Mouse (Mus musculus) neutrophil, adult 5-6 weeks (primary cell): ENCODE results near the gene Olfr819. TPM values are rescaled to one million over a fixed set of nuclear protein-coding genes. Genes with fewer than 3 reads are reported as not detected.
"Not testable (repeated sequence)": the region's sequence is repeated elsewhere in the genome, so short reads cannot be mapped to it uniquely, and the experiment has no call there.

ENCODE experiments used
- ATAC-seq: fragments of 151-379, 151-347 bp; 2 replicates; pipeline ENCODE4 v1.8.0; 2017; ENCODE audit warnings: mild to moderate bottlenecking, moderate TSS enrichment; ENCODE audit not compliant: insufficient number of reproducible peaks, poor library complexity, low FRiP score, severe bottlenecking; ENCODE audit errors: extremely low read depth
- total RNA-seq: library from RNA; stranded (forward); fragments of 200-1000 nt; gene quantifications from 2 replicates; pipeline ENCODE4 v1.2.3, GENCODE M21; 2017

Olfr819 gene
- total RNA-seq: not detected in 2 replicates

DNA sequence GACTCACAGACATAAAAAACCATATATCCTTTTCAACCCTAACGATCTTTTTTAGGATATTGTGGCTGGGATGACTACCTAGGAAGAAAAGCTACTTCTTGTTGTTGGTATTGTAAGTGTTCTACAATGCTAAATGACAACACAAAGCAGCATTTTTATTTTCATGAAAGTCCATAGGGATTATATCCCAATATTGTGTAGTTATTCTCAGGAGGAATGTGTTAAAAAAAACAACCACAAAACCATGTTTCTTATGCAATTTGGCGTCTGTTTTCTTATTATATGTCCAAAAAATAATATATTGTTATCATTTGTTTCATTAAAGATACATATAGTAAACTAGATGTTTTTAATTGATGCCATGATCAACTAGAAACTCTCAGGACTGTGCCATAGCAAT is at the start of gene Olfr819:
Gene Olfr819 (minus strand): TSS at position 101 of the 400 bp plus-strand sequence.
- not testable (repeated sequence) for ATAC-seq

- no peak for ATAC-seq
These were observed 45.3 kb upstream of the Olfr819 start, which contains the start of gene Olfr820 for GRCm38 (mm10) chr10:130012321-130012720. TSS of gene Olfr820 (plus strand) at chr10:130012621.

GRCm38 (mm10) chr10:130005366-130005765 is 38.3 kb upstream of the Olfr819 start:
- ATAC-seq: not testable (repeated sequence)

DNA sequence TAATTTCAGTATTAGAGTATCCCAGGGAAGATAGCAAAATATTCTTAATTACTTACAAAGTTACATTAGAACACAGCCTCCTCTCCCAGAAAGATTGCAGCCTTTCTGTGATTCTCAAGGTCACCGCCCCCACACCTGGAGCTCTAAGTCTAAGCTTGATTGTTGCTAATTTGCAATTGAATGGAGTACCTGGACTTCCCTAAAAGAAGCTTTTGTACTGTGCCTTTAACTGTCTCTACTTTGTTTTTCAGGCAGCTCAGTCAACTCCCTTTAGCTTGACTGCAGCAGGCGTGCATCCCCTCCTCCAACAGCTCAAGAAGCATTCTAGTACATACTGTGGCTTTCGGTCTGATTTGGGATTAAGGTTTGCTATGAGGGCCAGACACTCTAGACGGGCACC is 37.0 kb upstream of the Olfr819 start:
- ATAC-seq: not testable (repeated sequence)

- not testable (repeated sequence) for ATAC-seq
These were observed 17.9 kb upstream of the Olfr819 start, which contains the start of gene Gm10310 for GRCm38 (mm10) chr10:129984962-129985361. TSS of gene Gm10310 (minus strand) at chr10:129985062.

GRCm38 (mm10) chr10:129981867-129982266 is 14.8 kb upstream of the Olfr819 start:
- not testable (repeated sequence) for ATAC-seq

DNA sequence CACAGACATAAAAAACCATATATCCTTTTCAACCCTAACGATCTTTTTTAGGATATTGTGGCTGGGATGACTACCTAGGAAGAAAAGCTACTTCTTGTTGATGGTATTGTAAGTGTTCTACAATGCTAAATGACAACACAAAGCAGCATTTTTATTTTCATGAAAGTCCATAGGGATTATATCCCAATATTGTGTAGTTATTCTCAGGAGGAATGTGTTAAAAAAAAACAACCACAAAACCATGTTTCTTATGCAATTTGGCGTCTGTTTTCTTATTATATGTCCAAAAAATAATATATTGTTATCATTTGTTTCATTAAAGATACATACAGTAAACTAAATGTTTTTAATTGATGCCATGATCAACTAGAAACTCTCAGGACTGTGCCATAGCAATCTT is 9.0 kb upstream of the Olfr819 start, which contains the start of gene Olfr247:
Gene Olfr247 (minus strand): TSS at position 101 of the 400 bp plus-strand sequence.
- not testable (repeated sequence) for ATAC-seq

DNA sequence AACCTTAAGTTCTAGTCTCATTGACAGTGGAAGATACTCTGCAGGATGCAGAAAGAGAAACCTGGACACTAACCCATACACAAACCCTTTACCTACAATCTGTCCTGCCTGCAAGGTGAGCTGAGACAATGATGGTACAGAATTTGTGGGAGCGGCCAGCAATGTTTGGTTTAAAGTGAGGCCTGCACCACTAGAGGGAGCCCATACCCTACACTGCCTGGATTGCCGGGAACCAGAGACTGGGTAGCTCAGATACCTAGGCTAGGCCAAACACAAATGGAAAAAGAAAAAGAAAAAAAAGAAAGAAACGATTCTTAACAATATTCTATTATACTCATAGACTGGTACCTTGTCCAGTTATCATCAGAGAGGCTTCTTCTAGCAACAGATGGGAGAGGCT is 5.9 kb upstream of the Olfr819 start:
- not testable (repeated sequence) for ATAC-seq

- ATAC-seq: not testable (repeated sequence)
These were observed 834 bp downstream of the Olfr819 start for GRCm38 (mm10) chr10:129966232-129966631.

GRCm38 (mm10) chr10:129949000-129949399 is 18.1 kb downstream of the Olfr819 start, which contains the start of gene Olfr818:
TSS of gene Olfr818 (minus strand) at chr10:129949100.
- ATAC-seq: no peak

- ATAC-seq: no peak
These were observed 51.6 kb downstream of the Olfr819 start, which contains the start of gene Olfr816 for GRCm38 (mm10) chr10:129915497-129915896. TSS of gene Olfr816 (minus strand) at chr10:129915597.

Other genes starting within 250 kb of the Olfr819 start
- not detected in 2 replicates for gene Olfr805, start 237.9 kb downstream of the Olfr819 start, total RNA-seq
- gene Olfr806, start 225.3 kb downstream of the Olfr819 start, total RNA-seq: 0.23 TPM in 1 of 2 replicates, not detected in the other
- gene Olfr807, start 209.5 kb downstream of the Olfr819 start, total RNA-seq: not detected in 2 replicates
- gene Olfr808, start 201.8 kb downstream of the Olfr819 start, total RNA-seq: not detected in 2 replicates
- 0.35 TPM in 1 of 2 replicates, not detected in the other for gene Olfr809, start 192.6 kb downstream of the Olfr819 start, total RNA-seq
- gene Olfr810, start 172.3 kb downstream of the Olfr819 start, total RNA-seq: not detected in 2 replicates
- not detected in 2 replicates for gene Olfr811, start 162.9 kb downstream of the Olfr819 start, total RNA-seq
- not detected in 2 replicates for gene Olfr812, start 121.2 kb downstream of the Olfr819 start, total RNA-seq
- not detected in 2 replicates for gene Olfr813, start 111.9 kb downstream of the Olfr819 start, total RNA-seq
- 0.61 TPM in 1 of 2 replicates, not detected in the other for gene Olfr814, start 87.4 kb downstream of the Olfr819 start, total RNA-seq
- gene Olfr815, start 61.4 kb downstream of the Olfr819 start, total RNA-seq: 1.2 TPM in 1 of 2 replicates, not detected in the other
- gene Olfr816, start 51.7 kb downstream of the Olfr819 start, total RNA-seq: 0.12 TPM in 1 of 2 replicates, not detected in the other
- gene Olfr818, start 18.2 kb downstream of the Olfr819 start, total RNA-seq: not detected in 2 replicates
- gene Olfr247, start 8.9 kb upstream of the Olfr819 start, total RNA-seq: not detected in 2 replicates
- gene Gm10310, start 17.8 kb upstream of the Olfr819 start, total RNA-seq: not detected in 2 replicates
- 0.35 TPM in 1 of 2 replicates, not detected in the other for gene Olfr820, start 45.4 kb upstream of the Olfr819 start, total RNA-seq
- gene Olfr821, start 63.1 kb upstream of the Olfr819 start, total RNA-seq: not detected in 2 replicates
- gene Olfr822, start 103.9 kb upstream of the Olfr819 start, total RNA-seq: not detected in 2 replicates
- not detected in 2 replicates for gene Olfr823, start 148.1 kb upstream of the Olfr819 start, total RNA-seq
- not detected in 2 replicates for gene Olfr824, start 162.7 kb upstream of the Olfr819 start, total RNA-seq
- not detected in 2 replicates for gene Olfr825, start 199.5 kb upstream of the Olfr819 start, total RNA-seq
- gene Olfr826, start 216.9 kb upstream of the Olfr819 start, total RNA-seq: not detected in 2 replicates
- 0.12 TPM in 1 of 2 replicates, not detected in the other for gene Olfr827, start 247.1 kb upstream of the Olfr819 start, total RNA-seq